Mouse (Mus musculus): ENCODE measurements at regions not wholly inside any gene's neighbourhood (a gene's known extent, or its start where the extent isn't known, plus 50 kb on each side); places are given as distances from the start of the nearest gene placed in this dataset.
"Not testable (repeated sequence)": the region's sequence is repeated elsewhere in the genome, so short reads cannot be mapped to it uniquely, and the experiment has no call there.

GRCm38 (mm10) chr3:149084861-149085598, 94.7 kb upstream of the Adgrl2 start:
- DNase-seq (ENCODE audit: low spot score in 2 of 2): no peak

DNA sequence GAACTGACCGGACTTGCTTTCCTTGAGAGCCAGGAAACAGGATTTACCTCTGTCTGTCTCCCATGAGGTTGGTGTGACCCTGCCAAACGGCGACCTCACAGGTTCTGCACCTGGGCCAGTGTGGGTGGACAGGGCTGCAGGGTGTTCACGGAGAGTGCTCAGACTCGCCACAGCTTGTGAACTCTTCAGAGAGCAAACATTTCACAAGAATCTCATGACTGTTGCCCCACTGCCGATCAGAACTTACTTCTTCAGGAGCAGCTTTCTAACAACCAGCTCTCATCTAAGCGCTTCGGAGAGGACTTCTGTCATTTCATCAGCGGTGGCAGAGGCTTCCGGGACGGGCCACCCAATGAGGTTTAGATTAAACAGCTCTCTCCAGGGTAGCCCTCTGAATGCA, 93.0 kb upstream of the Adgrl2 start:
- no peak for DNase-seq (ENCODE audit: low spot score in 2 of 2)

- no peak for DNase-seq (ENCODE audit: low spot score in 2 of 2)
Observed at GRCm38 (mm10) chr3:149078881-149079280, 88.5 kb upstream of the Adgrl2 start.

- DNase-seq (ENCODE audit: low spot score in 2 of 2): no peak
Observed at GRCm38 (mm10) chr3:149076928-149077551, 86.7 kb upstream of the Adgrl2 start.

GRCm38 (mm10) chr3:149075488-149075851, 85.1 kb upstream of the Adgrl2 start:
- DNase-seq (ENCODE audit: low spot score in 2 of 2): peak in 1 of 2 experiments; percentile 10

DNA sequence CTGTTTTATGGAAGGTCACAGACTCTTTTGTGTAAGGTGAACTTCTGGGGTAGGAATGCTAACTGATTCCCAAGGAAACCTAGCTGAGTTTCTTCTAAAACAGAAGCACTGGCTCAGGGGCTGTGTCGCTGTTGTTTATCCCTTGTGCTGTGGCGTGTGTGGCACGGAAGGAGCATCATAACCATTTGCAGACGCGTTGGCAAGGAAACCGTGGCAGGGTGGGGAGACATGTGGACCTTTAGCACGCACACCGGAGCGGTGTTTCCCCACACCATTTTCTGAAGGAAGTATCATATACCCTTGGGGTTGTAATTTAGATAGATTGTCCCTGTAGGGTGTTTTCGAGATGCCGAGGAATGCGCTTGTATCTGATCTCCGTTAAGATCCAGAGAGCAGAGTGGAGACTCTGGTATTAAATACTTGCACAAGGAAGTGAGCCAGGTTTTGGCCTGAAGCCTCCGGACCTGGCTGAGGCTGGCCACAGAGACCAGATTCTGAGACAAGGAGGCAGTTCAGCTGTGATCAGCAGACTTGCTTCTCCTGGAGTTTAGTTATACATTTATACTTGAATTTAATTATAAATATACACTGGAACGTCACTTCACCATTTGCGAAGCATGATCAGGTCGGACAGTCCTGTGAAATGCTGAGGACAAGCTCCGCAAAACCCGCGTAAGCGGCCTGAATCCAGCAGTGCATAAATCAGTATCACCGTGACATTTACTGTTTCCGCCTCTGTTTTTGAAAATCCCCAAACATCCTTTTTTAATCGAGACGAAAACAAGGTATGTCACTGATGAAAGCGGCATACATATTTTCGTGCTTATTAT, 84.5 kb upstream of the Adgrl2 start:
- peak in 1 of 2 experiments; percentile 20 for DNase-seq (ENCODE audit: low spot score in 2 of 2)

GRCm38 (mm10) chr3:149070201-149070600, 79.8 kb upstream of the Adgrl2 start:
- DNase-seq (ENCODE audit: low spot score in 2 of 2): no peak

DNA sequence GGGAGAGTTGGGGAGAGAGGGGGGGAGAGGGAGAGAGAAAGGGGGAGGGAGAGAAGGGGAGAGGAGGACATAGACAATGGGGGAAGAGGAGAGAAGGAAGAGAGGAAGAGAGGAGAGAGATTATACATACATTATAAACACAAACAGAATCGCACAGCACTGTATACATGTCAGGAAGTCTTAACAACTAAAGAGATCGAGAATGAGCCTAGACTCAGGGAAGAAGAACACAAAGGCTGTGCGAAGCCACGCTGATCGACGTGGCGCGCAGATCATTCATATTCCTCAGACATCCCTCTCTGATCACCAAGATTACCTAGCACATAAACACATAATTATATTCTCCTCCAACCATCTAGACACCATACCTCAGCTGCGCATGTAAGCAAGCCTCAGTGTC, 79.1 kb upstream of the Adgrl2 start:
- DNase-seq (ENCODE audit: low spot score in 2 of 2): no peak

DNA sequence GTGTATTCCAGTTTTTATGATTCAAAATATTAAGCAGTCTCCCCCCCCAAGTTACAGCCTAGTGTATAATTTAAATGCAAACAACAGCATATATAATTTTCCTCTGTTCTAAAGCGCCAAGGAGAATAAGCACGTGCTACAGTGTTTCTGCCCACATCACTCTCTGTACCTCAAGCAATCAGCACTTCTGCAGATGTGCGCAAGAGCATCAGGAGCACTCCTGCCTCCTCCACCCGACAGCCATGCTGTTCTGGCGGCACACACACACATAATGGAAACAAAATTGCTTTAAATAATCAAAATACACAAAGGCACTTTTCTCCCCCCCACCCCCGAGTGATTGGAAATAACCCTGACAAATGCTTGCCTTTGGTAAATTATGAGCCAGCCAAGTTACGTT, 78.5 kb upstream of the Adgrl2 start:
- no peak for DNase-seq (ENCODE audit: low spot score in 2 of 2)

- DNase-seq (ENCODE audit: low spot score in 2 of 2): no peak
Observed at GRCm38 (mm10) chr3:149067758-149068157, 77.4 kb upstream of the Adgrl2 start.

DNA sequence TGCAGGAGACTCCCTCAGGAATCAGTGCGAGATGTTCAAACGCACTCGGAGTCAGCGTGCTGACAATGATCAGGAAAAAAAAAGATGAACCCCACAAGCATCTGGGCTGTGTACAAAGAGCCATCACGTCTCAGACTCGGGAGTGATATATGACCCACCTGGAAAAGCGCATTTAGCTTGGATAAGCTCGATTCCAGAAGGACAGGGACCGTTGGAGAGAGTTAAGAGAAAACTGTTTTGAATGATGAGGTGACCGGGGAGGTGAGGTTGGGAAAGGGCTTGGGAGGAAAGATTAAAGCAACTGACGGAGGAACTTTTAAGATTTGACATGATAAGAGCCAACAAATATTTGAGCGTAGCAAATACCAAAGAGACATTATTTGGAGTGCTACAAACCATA, 64.7 kb upstream of the Adgrl2 start:
- no peak for DNase-seq (ENCODE audit: low spot score in 2 of 2)

GRCm38 (mm10) chr3:149052295-149052902, 62.0 kb upstream of the Adgrl2 start:
- DNase-seq (ENCODE audit: low spot score in 2 of 2): not testable (repeated sequence)

- DNase-seq (ENCODE audit: low spot score in 2 of 2): no peak
Observed at GRCm38 (mm10) chr3:149045343-149045742, 55.0 kb upstream of the Adgrl2 start.

DNA sequence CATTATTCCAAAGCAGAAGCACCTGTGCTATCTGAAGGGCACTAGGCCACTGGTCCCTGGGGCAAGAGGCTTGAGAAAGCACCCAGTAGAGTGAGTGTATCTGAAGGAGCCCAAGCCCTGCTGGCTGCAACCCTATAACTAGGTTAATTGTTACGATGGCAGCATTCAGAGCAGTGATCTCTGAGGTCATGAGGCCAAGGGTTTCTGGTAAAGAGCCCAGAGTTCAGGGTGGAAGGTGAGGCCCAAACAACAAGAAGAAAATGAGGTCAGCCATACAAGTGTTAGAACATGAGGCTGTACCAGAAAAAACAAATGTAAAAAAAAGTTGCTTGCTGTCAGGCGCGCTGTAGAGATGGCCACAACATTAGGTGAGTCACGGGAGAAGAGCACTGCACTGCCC, 53.5 kb upstream of the Adgrl2 start:
- no peak for DNase-seq (ENCODE audit: low spot score in 2 of 2)

DNA sequence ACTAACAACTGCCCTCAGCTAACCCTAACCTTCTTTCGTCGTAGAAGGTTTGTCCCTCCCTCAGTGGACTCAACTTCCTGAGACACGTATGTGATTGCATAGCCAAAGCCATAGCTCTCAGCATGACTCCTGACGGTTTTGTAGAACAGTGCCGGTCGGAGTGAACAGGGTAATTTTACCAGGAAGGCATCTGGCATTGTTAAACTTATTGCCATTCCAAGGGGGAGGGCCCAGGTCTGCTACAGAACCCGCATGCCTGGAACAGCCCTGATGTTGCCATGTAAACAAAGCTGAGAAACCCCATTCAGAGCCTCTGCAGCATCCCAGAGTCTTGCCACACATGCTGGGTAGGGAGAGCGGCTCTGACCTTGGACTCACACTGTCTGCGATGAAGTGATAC, 52.2 kb upstream of the Adgrl2 start:
- no peak for DNase-seq (ENCODE audit: low spot score in 2 of 2)

GRCm38 (mm10) chr3:149041188-149041587, 50.8 kb upstream of the Adgrl2 start:
- no peak for DNase-seq (ENCODE audit: low spot score in 2 of 2)
